Mouse (Mus musculus) bone marrow, adult 2 months (tissue): ENCODE results near the gene Bid.

ENCODE experiments used
- CTCF ChIP-seq: fragments of 200-500 bp; IDR thresholded peaks from 2 replicates; pipeline ENCODE4 v1.5.1; 2011; ENCODE audit warnings: low read length, control low read depth; ENCODE audit not compliant: control insufficient read depth, insufficient read depth
- POLR2A ChIP-seq: fragments of 200-500 bp; IDR thresholded peaks from 2 replicates; pipeline ENCODE4 v1.6.1; 2011; ENCODE audit warnings: low read depth, mild to moderate bottlenecking, control low read depth, low read length, borderline replicate concordance; ENCODE audit not compliant: control insufficient read depth

- TF ChIP-seq CTCF (no peak), POLR2A (no peak)
These were observed 50.4 kb downstream of the Bid start for GRCm38 (mm10) chr6:120866051-120866814.
